Mouse (Mus musculus) megakaryocyte, embryonic 14.5 days (primary cell): ENCODE results near the gene Gadd45gip1.

Experiments
- FLI1 ChIP-seq: IDR thresholded peaks from 2 replicates; pipeline ENCODE4 v1.6.1; 2012; ENCODE audit warnings: low read length, inconsistent platforms, mixed read lengths
- GATA1 ChIP-seq: IDR thresholded peaks from 3 replicates; pipeline ENCODE4 v1.6.1; 2012; ENCODE audit warnings: mixed read lengths, low read length, inconsistent platforms, borderline replicate concordance

DNA sequence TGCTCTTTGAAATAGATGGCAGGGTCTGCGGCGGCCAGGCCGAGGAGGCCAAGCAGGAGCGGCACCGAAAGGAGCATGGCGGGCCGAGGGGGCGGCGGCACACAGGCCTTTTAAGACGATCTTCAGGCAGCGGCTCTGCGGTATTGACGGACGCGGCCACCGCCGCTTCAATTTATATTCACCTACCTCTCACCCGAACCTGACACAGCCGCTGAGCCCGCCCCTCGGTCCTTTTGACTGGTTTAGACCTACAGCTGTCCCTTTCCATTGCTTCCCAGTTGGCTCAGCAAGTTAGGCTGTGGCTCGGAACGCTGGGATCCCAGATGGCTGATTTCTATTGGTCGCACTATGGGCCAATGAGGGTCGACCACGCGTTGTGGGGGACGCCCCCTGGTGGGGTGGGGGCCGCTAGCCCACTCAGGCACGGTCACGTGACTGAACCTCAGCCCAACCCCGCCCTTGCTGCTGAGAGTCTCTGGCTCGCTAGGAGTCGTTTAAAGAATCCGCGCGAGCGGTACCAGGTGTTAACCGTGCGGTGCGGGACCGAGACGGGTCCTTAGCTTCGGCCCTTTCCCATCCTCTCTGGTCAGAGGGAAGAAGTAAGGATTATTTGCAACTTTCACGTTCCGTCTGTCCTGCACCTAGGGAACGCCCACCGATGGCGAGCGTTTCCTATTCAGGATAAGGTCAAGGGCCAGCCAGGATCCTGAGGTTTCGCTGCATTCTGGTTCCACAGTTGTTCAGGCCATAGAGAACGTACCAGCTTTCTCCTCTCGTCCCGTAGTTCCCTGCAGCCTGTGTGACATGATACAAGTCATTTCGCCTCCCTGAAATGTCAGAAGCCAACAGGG, 15.6 kb downstream of the Gadd45gip1 start, which contains the start of gene Calr:
- TF ChIP-seq FLI1 (no peak), GATA1 (no peak)
